Mouse (Mus musculus) stomach, postnatal 0 days (tissue): Measurements from ENCODE around the gene Kcnd3. TPM values are rescaled to one million over a fixed set of nuclear protein-coding genes. Genes with fewer than 3 reads are reported as not detected.

Experiments used
- ATAC-seq: fragments of 200-750 bp; cut with Nextera tagmentation; 2 replicates; pipeline ENCODE4 v1.8.0; 2017; ENCODE audit not compliant: low FRiP score, low TSS enrichment
- DNase-seq: peaks from one replicate; pipeline ENCODE4 v3.0.0-alpha.2; 2016; ENCODE audit warnings: low spot score
- H3K27ac ChIP-seq: fragments of 300-500 bp; sonication (generic); replicated peaks from 2 replicates; pipeline ENCODE4 v1.5.1; 2014; ENCODE audit warnings: mild to moderate bottlenecking, control low read depth
- H3K27me3 ChIP-seq: fragments of 300-500 bp; sonication (generic); 2 replicates; pipeline ENCODE4 v1.6.1; 2014; ENCODE audit warnings: low read length; ENCODE audit not compliant: control insufficient read depth, insufficient read depth
- H3K36me3 ChIP-seq: fragments of 300-500 bp; sonication (generic); 2 replicates; pipeline ENCODE4 v1.6.1; 2014; ENCODE audit warnings: low read length, mixed read lengths; ENCODE audit not compliant: control insufficient read depth, insufficient read depth
- H3K4me1 ChIP-seq: fragments of 300-500 bp; sonication (generic); replicated peaks from 2 replicates; pipeline ENCODE4 v1.6.1; 2014; ENCODE audit warnings: antibody characterized with exemption; ENCODE audit not compliant: control insufficient read depth, insufficient read depth
- H3K4me2 ChIP-seq: fragments of 300-500 bp; sonication (generic); replicated peaks from 2 replicates; pipeline ENCODE4 v1.6.1; 2014; ENCODE audit warnings: low read depth, mild to moderate bottlenecking, control low read depth, moderate library complexity
- H3K4me3 ChIP-seq: fragments of 300-500 bp; sonication (generic); 2 replicates; pipeline ENCODE4 v1.5.1; 2014; ENCODE audit warnings: low read depth, low read length, control low read depth
- H3K9ac ChIP-seq: fragments of 300-500 bp; sonication (generic); 2 replicates; pipeline ENCODE4 v1.6.1; 2014; ENCODE audit warnings: mild to moderate bottlenecking, low read length, control low read depth, mixed read lengths
- H3K9me3 ChIP-seq: fragments of 300-500 bp; sonication (generic); 2 replicates; pipeline ENCODE4 v1.6.1; 2016; ENCODE audit warnings: low read length; ENCODE audit not compliant: control insufficient read depth
- CTCF ChIP-seq: IDR thresholded peaks from 2 replicates; pipeline ENCODE4 v1.5.1; 2016; ENCODE audit warnings: antibody characterized with exemption, low read depth, mild to moderate bottlenecking, moderate library complexity
- EP300 ChIP-seq: optimal IDR thresholded peaks from 2 replicates; pipeline ENCODE3; 2016; ENCODE audit warnings: antibody characterized with exemption
- WGBS: fragments of 180-500 bp; shearing (Covaris S2); extraction: QIAGEN DNeasy Blood & Tissue Kit; methylation state at CpG from one replicate; pipeline ENCODE4 v1.1.7; 2014; 5-methylcytosine and 5-hydroxymethylcytosine counted together
- polyA plus RNA-seq: library from polyadenylated mRNA; unstranded; fragments of >200 nt; fragmentation: Nextera tagmentation; extraction: Ambion mirVana; gene quantifications from 2 replicates; pipeline ENCODE4 v1.2.1, GENCODE M21; 2015

Kcnd3 gene
- polyA plus RNA-seq, 1 experiment from 2014 or later = 2.4 TPM

DNA sequence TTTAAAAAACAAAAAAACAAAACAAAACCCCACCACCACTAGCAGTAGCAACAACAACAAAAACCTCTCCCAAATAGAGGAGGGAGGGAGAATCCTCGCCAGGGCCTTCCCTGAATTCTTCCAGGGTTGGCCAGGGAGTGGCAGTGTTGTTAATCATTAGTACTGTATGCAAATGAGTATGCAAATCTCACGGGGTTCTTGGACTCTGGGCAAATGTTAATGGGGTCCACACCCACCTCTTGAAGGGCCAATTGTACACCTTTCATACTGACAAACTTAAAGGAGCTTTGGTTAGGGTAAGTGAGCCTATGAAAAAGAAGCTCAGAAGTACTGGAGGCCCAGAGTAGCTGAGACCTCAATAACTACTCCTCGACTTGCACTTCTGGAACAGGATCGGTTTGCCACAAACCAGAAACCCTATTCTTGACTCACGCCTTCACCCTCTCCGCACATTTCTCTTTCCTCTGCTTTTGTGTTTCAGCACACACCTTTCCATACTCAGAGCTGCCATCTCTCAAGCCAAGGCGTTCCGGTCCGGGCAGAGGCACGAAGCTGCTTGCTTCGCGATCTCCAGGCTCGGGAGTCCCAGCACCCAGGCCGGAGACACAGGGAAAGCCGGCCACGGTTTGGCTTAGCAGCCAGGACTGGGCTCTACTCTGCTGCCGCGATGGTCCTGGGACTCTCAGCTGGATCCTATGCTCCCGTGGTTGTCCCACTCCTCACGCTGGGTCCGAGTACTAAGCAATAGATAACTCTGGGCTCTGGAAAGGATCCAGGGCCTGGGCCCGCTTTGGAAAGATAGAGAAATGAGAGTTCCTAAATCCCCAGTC is 1.3 kb upstream of the Kcnd3 start:
- Histone ChIP-seq H3K4me2 (peak overlapping the region; percentile 97), H3K4me3 (peak overlapping the region; percentile 62), H3K9me3 (no peaks in the 10 kb centered on the region), H3K27ac (peak overlapping the region; percentile 82), H3K9ac (peak overlapping the region; percentile 43; the same call in 1 of the 2 replicates), H3K27me3 (no peaks in the 10 kb centered on the region), H3K4me1 (peaks cover 2% of the 10 kb centered on the region; the same call in 1 of the 2 replicates), H3K36me3 (no peaks in the 10 kb centered on the region)
- no peak for ATAC-seq
- DNase-seq = peak; percentile 33
- TF ChIP-seq CTCF (peak; percentile 61), EP300 (no peak)
- WGBS = 4% methylated on average over 22 of the region's 22 CpGs

GRCm38 (mm10) chr3:105452556-105453213 is 555 bp downstream of the Kcnd3 start:
- H3K9me3 ChIP-seq = no peaks in the 10 kb centered on the region
- WGBS = under 1% methylated on average over 36 of the region's 60 CpGs
- H3K36me3 ChIP-seq = no peaks in the 10 kb centered on the region
- H3K4me3 ChIP-seq = peak overlapping the region; percentile 62
- H3K27ac ChIP-seq = peak overlapping the region; percentile 82
- TF ChIP-seq EP300 = no peak
- 0 out of 2 replicates have a peak, but pooled peaks have one; percentile 2 for TF ChIP-seq CTCF
- peak overlapping the region; percentile 97 for H3K4me2 ChIP-seq
- ATAC-seq (peak; percentile 46; the same call in 1 of the 2 replicates), DNase-seq (peak; percentile 34)
- H3K27me3 ChIP-seq = no peaks in the 10 kb centered on the region
- peaks cover 2% of the 10 kb centered on the region; the same call in 1 of the 2 replicates for H3K4me1 ChIP-seq
- peak overlapping the region; percentile 70 for H3K9ac ChIP-seq

- Histone ChIP-seq H3K4me3 (peak overlapping the region; percentile 62), H3K27me3 (no peaks in the 10 kb centered on the region), H3K9me3 (no peaks in the 10 kb centered on the region), H3K36me3 (no peaks in the 10 kb centered on the region), H3K4me2 (peak overlapping the region; percentile 97), H3K9ac (peak overlapping the region; percentile 70; the same call in 1 of the 2 replicates), H3K27ac (no peak overlapping the region), H3K4me1 (peaks cover 2% of the 10 kb centered on the region; the same call in 1 of the 2 replicates)
- WGBS = under 1% methylated on average over 19 of the region's 19 CpGs
- DNase-seq (no peak), ATAC-seq (no peak)
- TF ChIP-seq EP300 = no peak
- TF ChIP-seq CTCF = peak; percentile 18; the same call in 1 of the 2 replicates
Measured at GRCm38 (mm10) chr3:105453214-105453950, 1.3 kb downstream of the Kcnd3 start.

GRCm38 (mm10) chr3:105457657-105458056 is 5.5 kb downstream of the Kcnd3 start:
- TF ChIP-seq CTCF = no peak
- no peak for TF ChIP-seq EP300
- no peaks in the 10 kb centered on the region for H3K9me3 ChIP-seq
- no peak overlapping the region for H3K27ac ChIP-seq
- H3K36me3 ChIP-seq = no peaks in the 10 kb centered on the region
- H3K4me1 ChIP-seq = no peaks in the 10 kb centered on the region
- H3K4me2 ChIP-seq = no peak overlapping the region
- 81% methylated on average over 4 of the region's 4 CpGs for WGBS
- ATAC-seq (no peak), DNase-seq (no peak)
- no peak overlapping the region for H3K4me3 ChIP-seq
- H3K27me3 ChIP-seq = no peaks in the 10 kb centered on the region
- no peak overlapping the region for H3K9ac ChIP-seq

GRCm38 (mm10) chr3:105466538-105466937 is 14.4 kb downstream of the Kcnd3 start:
- H3K27ac ChIP-seq = no peak overlapping the region
- 58% methylated on average over 8 of the region's 8 CpGs for WGBS
- H3K4me2 ChIP-seq = no peak overlapping the region
- DNase-seq (no peak), ATAC-seq (no peak)
- no peak overlapping the region for H3K4me3 ChIP-seq
- TF ChIP-seq CTCF (no peak), EP300 (no peak)
- no peaks in the 10 kb centered on the region for H3K27me3 ChIP-seq
- no peaks in the 10 kb centered on the region for H3K4me1 ChIP-seq
- H3K9me3 ChIP-seq = no peaks in the 10 kb centered on the region
- H3K9ac ChIP-seq = no peak overlapping the region
- no peaks in the 10 kb centered on the region for H3K36me3 ChIP-seq
